In genomic region chr3:99288302-99288701, GRCm38 (mm10) we compare ENCODE assay signal across 10 mouse cellular contexts. TPM values are rescaled to one million over a fixed set of nuclear protein-coding genes. Genes with fewer than 3 reads are reported as not detected.
DNase-seq lines count a peak whose midpoint lies in the region; ATAC-seq and TF ChIP-seq lines count a peak whose summit lies in the region.
"Had no signal": no experiment of that assay in that cellular context is flagged by ENCODE, and none has a peak within 500 bp of the region (broad histone marks: within the 10 kb centered on the region; RNA-seq: fewer than 3 reads in every experiment).

No protein-coding gene starts in this region.

- 44% methylated on average over 2 of the region's 2 CpGs for WGBS in kidney, postnatal 0 days
- 47% methylated on average over 2 of the region's 2 CpGs for WGBS in kidney, embryonic 15.5 days

- H3K27me3 ChIP-seq in kidney, postnatal 0 days (ENCODE audit: insufficient read depth, low read length) = no peaks in the 10 kb centered on the region
- no peaks in the 10 kb centered on the region; the same call in 1 of the 2 replicates for H3K27me3 ChIP-seq in kidney, embryonic 15.5 days
- H3K27me3 ChIP-seq: hindbrain, embryonic 12.5 days; liver, embryonic 15.5 days had no signal

- TF ChIP-seq CTCF in kidney, postnatal 0 days (IDR thresholded peaks at IDR 0.05; ENCODE audit: low read depth) = peak; percentile 50; the same call in 1 of the 2 replicates

- no peak overlapping the region for H3K4me3 ChIP-seq in kidney, postnatal 0 days (replicated peaks; ENCODE audit: low read depth, low read length)
- no peak overlapping the region for H3K4me3 ChIP-seq in kidney, embryonic 15.5 days (replicated peaks)
- H3K4me3 ChIP-seq: hindbrain, embryonic 12.5 days; liver, embryonic 15.5 days had no signal

- no peaks in the 10 kb centered on the region for H3K4me1 ChIP-seq in kidney, postnatal 0 days (replicated peaks; ENCODE audit: insufficient read depth, low read length)
- H3K4me1 ChIP-seq in kidney, embryonic 15.5 days = peaks cover 9% of the 10 kb centered on the region; the same call in 1 of the 2 replicates
- H3K4me1 ChIP-seq: liver, embryonic 15.5 days had no signal

- no peaks in the 10 kb centered on the region for H3K9me3 ChIP-seq in kidney, postnatal 0 days (replicated peaks; ENCODE audit: low read length)
- no peaks in the 10 kb centered on the region for H3K9me3 ChIP-seq in kidney, embryonic 15.5 days (replicated peaks)
- H3K9me3 ChIP-seq: hindbrain, embryonic 12.5 days; liver, embryonic 15.5 days had no signal

- no peak overlapping the region for H3K27ac ChIP-seq in kidney, postnatal 0 days
- no peak overlapping the region for H3K27ac ChIP-seq in kidney, embryonic 15.5 days
- H3K27ac ChIP-seq: hindbrain, embryonic 12.5 days; liver, embryonic 15.5 days had no signal

- no peak for ATAC-seq in kidney, postnatal 0 days (replicated peaks; ENCODE audit: low FRiP score, low read depth)
- no peak for ATAC-seq in kidney, embryonic 15.5 days (replicated peaks; ENCODE audit: low FRiP score)
- peak; percentile 48; the same call in 1 of the 2 replicates for ATAC-seq in granulocyte monocyte progenitor cell, adult 5-6 weeks (replicated peaks; ENCODE audit: poor library complexity, severe bottlenecking)

- H3K4me2 ChIP-seq in kidney, postnatal 0 days (ENCODE audit: low read length) = no peak overlapping the region
- no peak overlapping the region for H3K4me2 ChIP-seq in kidney, embryonic 15.5 days
- H3K4me2 ChIP-seq: hindbrain, embryonic 12.5 days; liver, embryonic 15.5 days had no signal

- no peak for DNase-seq in kidney, postnatal 0 days (ENCODE audit: low spot score)
- peak; percentile 13 for DNase-seq in 416B (ENCODE audit: low read depth)
- DNase-seq in B cell, adult 2 months = peak; percentile 1 to 13
- no peak for DNase-seq in layer of hippocampus, adult 9-11 months
- DNase-seq in layer of hippocampus, adult 8-10 months (ENCODE audit: low spot score in 2 of 2) = no peak
- DNase-seq: adrenal gland, adult 2 months had no signal

- H3K36me3 ChIP-seq in kidney, postnatal 0 days (ENCODE audit: insufficient read depth, low read length) = no peaks in the 10 kb centered on the region
- no peaks in the 10 kb centered on the region for H3K36me3 ChIP-seq in kidney, embryonic 15.5 days
- H3K36me3 ChIP-seq: hindbrain, embryonic 12.5 days; liver, embryonic 15.5 days had no signal

- H3K9ac ChIP-seq in kidney, postnatal 0 days (ENCODE audit: low read depth, low read length) = no peak overlapping the region
- H3K9ac ChIP-seq in kidney, embryonic 15.5 days = no peak overlapping the region
- H3K9ac ChIP-seq: hindbrain, embryonic 12.5 days; liver, embryonic 15.5 days had no signal

RNA-seq across cellular contexts. Expression of gene Tbx15, which starts 48.1 kb away (rescaled TPM):
- polyA plus RNA-seq in kidney, postnatal 0 days (2015; fragmentation: Nextera tagmentation; extraction: Ambion mirVana) = 0.05 TPM in 1 of 2 replicates, not detected in the other
- 0.36 and 0.64 TPM in 2 replicates for polyA plus RNA-seq in kidney, embryonic 15.5 days (2015; fragmentation: Nextera tagmentation; extraction: Ambion mirVana)
- not detected in 2 replicates for total RNA-seq in granulocyte monocyte progenitor cell, adult 5-6 weeks (2014; fragmentation: Nextera tagmentation)
- not detected in 2 replicates for total RNA-seq in granulocyte monocyte progenitor cell, adult 5-6 weeks (2017)
- 1 to 10 TPM in 1 of 4 experiments, under 1 TPM in 3; 0.47 to 1.8 (median 0.61) TPM for total RNA-seq in layer of hippocampus, adult 8-10 months (2022)

Comparison
In these comparisons a context has a peak if more than half of its experiments do, and no peak if none do; other contexts are left out.
1. DNase-seq: peak in 416B (single experiment) and B cell, adult 2 months (2 of 2); none in kidney, postnatal 0 days (single experiment), layer of hippocampus, adult 9-11 months (single experiment) and layer of hippocampus, adult 8-10 months (0 of 2).